Mouse (Mus musculus) brown adipose tissue, adult 24 weeks (tissue): ENCODE data around the gene Zfand2a. TPM values are rescaled to one million over a fixed set of nuclear protein-coding genes. Genes with fewer than 3 reads are reported as not detected.

ENCODE experiments used
- H3K27ac ChIP-seq: fragments of 200-500 bp; replicated peaks from 2 replicates; pipeline ENCODE4 v1.5.1; 2012; ENCODE audit warnings: low read depth, mild to moderate bottlenecking, low read length
- H3K4me1 ChIP-seq: fragments of 200-500 bp; 2 replicates; pipeline ENCODE4 v1.6.1; 2012; ENCODE audit warnings: low read length, mixed read lengths; ENCODE audit not compliant: control insufficient read depth, insufficient read depth, insufficient read length
- H3K4me3 ChIP-seq: fragments of 200-500 bp; 2 replicates; pipeline ENCODE4 v1.5.1; 2012; ENCODE audit warnings: low read depth, mild to moderate bottlenecking, low read length, moderate library complexity; ENCODE audit not compliant: insufficient read depth
- polyA plus RNA-seq: library from polyadenylated mRNA; stranded (reverse); fragments of >200 nt; gene quantifications from 2 replicates; pipeline ENCODE4 v1.2.4, GENCODE M21; 2012; ENCODE audit not compliant: missing spikeins, insufficient read depth, insufficient read length

Gene Zfand2a
- polyA plus RNA-seq, 1 experiment = 13.1 TPM

DNA sequence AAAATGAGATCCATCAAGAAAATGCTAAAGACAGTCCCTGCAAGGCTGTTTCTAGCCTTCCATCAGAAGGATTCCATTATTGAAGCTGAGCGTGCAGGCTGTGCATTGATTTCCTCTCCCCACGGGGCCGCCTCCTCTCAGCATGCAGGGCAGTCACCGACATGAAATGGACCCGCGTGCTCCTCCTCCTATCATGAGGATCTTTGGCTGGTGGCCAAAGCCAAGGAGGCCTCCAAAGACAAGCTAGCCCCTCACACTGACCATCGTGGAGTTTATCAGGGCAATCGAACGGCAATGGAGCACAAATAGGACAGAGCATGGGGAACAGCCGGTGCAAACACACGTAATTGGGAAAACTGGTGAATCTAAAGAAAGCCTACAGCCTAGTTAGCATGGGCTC is 5.8 kb upstream of the Zfand2a start:
- Histone ChIP-seq H3K4me3 (no peak overlapping the region), H3K27ac (no peak overlapping the region), H3K4me1 (no peaks in the 10 kb centered on the region)

DNA sequence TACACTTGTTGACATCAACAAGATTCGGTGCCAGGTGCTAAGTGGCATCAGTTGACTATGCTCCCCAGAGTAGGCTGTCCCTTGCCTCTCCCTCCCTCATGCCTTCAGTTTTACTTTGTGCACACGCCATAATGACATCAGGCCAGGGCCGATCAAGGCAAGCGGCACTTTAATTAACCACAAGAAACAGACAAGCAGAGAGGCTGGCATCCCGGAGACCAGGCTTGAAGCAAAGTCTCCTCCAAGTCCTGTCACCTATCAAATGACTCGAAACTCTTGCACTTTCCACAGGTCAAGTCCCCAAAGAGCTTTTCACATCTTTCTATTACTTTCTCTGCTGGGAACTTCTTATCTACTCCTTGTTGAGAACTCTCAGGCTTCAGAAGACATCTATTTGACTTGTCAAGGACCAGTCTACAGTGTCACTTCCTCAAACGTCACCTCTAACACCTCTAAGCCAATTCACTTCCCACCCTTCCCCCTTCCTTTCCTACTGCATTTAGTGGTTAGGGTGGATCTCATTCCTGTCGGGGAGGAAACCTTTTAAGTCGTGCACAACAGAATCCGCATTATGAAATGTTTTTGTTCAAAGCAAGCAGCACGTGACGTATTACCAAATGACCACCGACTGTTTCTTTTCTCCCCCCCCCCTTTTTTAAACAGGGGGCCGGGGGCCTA is 1.0 kb downstream of the Zfand2a start:
- Histone ChIP-seq H3K4me3 (peak overlapping the region; percentile 75), H3K4me1 (peaks cover 3% of the 10 kb centered on the region; the same call in 1 of the 2 replicates), H3K27ac (no peak overlapping the region)

DNA sequence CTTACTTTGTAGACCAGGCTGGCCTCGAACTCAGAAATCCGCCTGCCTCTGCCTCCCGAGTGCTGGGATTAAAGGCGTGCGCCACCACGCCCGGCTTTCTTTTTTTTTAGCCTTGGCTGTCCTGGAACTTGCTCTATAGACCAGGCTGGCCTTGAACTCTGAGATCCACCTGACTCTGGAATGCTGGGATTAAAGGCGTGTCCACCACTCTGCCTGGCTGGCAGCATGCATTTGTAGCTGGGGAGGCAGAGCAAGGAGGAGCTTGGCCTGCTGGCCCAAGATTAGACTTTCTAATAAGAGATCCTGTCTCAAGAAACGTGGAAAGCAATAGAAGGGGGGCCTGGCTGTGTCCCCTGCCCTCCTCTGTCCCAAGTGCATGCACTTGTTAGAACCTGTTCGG is 3.9 kb downstream of the Zfand2a start:
- H3K4me1 ChIP-seq = peaks cover 3% of the 10 kb centered on the region; the same call in 1 of the 2 replicates
- no peak overlapping the region for H3K4me3 ChIP-seq
- H3K27ac ChIP-seq = no peak overlapping the region

DNA sequence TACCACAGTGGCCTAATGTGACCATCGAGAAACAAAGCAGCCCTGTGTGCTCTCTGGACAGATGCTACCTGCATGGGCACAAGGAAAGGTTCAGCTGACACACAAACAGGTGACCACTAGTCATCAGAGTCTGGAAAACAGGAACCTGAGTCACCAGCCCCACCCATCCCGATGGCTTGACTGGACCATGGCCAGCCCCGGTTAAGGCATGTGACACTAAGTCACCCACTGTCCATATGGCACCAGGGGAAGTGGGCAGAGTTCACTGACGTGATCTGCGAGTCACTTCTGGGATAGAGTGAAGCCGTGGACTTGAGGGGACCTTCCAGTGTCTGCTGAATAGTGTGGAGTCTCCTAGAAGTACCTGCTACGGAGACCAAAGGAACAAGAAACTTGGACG is 5.3 kb downstream of the Zfand2a start:
- H3K4me3 ChIP-seq = no peak overlapping the region
- peaks cover 3% of the 10 kb centered on the region; the same call in 1 of the 2 replicates for H3K4me1 ChIP-seq

DNA sequence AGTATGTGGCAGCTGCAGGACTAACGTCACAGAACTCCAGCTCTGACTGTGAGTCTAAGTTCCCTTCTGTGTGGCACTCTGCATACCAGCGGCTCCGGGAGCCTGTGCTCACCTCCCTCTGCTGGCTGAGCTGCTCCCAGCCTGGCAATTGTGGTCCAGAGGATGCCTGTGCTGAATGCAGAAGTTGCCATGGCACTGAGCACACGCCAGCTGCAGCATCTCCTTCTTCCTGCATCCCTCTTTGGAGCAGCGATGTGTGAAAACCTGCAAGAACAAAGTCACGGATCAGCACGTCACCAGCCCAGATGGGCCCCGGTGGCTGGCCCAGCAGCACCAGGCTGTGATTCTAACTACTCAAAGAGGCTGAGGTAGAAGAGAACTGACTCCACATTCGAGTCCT is 9.6 kb downstream of the Zfand2a start:
- Histone ChIP-seq H3K4me3 (no peak overlapping the region), H3K4me1 (no peaks in the 10 kb centered on the region), H3K27ac (no peak overlapping the region)

More for the DNA sequence above, 5.3 kb downstream of the Zfand2a start:
- no peak overlapping the region for H3K27ac ChIP-seq

DNA sequence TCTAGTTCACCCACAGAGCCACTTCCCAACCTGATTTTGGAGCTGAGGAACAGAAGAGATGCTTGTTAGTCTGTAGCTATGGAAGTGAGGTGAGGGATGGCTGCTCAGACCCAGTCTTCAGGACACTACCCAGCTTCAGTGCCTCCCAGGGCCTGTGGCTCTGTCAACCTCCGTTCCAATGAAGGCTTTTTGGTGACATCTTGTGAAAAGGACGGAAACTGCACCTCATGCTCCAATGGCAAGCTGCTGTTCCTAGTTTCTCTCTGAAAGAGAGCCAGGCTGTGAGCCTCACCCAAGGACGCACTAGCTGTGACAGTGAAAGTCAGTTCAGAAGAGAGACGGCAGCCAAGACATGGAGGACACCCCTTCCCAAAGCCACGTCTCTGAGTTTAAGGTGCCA is 16.4 kb downstream of the Zfand2a start:
- no peak overlapping the region for H3K4me3 ChIP-seq
- H3K27ac ChIP-seq = no peak overlapping the region
- H3K4me1 ChIP-seq = no peaks in the 10 kb centered on the region

DNA sequence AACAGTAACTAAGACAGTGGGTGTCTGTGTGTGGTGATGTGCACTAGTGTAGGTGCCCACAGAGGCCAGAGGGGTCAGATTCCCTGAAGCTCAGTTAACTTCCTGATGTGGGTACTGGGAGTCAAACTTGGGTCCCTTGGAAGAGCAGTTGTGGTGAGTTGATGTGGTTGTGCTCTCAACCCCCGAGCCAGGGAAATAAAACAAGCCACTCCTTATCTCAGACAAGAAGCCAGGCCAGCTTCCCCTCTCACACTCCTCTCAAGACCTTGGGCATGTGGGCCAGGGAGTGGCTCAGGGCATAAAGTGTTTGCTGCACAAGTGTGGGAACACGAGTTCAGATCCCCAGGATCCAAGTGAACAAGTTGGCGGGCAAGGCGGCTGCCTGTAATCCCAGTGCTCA is 17.5 kb downstream of the Zfand2a start:
- no peak overlapping the region for H3K4me3 ChIP-seq
- no peaks in the 10 kb centered on the region for H3K4me1 ChIP-seq
- no peak overlapping the region for H3K27ac ChIP-seq

DNA sequence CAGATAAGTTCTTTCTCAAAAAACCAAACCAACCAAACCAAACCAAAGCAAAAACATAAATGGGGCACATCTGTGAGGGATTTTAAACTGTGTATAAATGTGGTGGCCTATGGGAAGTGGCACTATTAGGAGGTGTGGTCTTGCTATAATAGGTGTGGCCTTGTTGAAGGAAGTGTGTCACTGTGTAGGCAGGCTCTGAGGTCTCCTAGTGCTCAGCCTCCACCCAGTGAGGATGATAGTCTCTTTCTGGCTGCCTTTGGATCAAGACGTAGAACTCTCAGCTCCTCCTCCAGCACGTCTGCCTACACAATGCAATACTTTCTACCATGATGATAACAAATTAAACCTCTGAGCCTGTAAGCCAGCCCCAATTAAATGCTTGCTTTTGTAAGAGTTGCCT is 18.0 kb downstream of the Zfand2a start:
- no peaks in the 10 kb centered on the region for H3K4me1 ChIP-seq
- H3K27ac ChIP-seq = no peak overlapping the region
- H3K4me3 ChIP-seq = no peak overlapping the region

DNA sequence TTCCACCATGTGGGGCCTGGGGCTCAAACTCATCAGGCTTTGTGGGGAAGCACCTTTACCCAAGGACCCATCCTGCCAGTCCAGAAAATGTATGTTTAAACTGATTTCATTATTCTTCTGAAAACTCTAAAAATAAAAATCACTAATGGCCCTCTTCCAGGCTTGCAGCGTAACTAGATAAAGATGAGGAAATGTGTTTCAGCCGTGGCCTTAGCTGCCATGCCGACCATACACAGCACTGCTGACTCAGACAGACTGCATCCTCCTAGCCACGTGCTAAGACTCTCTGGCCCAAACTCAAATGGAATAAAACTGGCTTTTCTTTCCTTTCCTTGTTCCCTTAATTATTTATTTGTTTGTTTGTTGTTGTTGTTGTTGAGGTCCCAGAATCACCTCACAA is 19.5 kb downstream of the Zfand2a start:
- H3K4me1 ChIP-seq = no peaks in the 10 kb centered on the region
- no peak overlapping the region for H3K4me3 ChIP-seq
- no peak overlapping the region for H3K27ac ChIP-seq

DNA sequence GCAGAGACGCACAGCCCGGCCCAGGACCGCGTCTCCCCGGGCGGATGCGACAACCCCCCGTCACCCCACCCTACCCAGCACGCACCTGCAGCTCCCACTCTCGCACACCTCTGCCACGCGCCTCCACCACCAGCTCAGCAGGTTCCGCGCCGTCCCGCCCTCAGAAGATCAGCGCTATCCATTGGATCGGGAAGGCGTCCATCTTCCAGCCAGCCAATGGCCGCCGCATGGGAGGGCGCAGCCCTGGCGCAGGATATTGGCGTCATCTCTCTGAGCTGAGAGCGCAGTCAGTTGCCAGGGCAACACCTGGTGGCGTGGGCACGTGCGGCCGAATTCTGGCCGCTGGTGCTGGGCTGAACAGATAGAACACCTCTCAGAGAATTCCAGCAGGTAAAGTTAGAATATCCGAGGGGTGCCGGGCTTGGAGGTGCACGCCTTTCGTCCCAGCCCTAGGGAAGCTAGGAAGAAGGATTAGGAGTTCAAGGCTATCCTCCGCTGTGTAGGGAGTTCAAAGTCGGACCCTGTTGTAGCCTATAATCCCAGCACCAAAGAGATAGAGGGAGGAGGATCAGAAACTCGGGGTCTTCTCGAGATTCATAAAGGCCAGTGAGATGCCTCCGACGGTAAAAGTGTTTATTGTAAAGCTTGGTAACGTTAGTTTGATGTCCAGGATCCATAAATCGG is 23.8 kb downstream of the Zfand2a start, which contains the start of gene 3110082I17Rik:
Gene 3110082I17Rik, minus strand, starts transcription at position 144 of the 684 bp plus-strand sequence.
- Histone ChIP-seq H3K27ac (no peak within 1 kb of the TSS), H3K4me3 (peak within 1 kb of the TSS; percentile 68)

DNA sequence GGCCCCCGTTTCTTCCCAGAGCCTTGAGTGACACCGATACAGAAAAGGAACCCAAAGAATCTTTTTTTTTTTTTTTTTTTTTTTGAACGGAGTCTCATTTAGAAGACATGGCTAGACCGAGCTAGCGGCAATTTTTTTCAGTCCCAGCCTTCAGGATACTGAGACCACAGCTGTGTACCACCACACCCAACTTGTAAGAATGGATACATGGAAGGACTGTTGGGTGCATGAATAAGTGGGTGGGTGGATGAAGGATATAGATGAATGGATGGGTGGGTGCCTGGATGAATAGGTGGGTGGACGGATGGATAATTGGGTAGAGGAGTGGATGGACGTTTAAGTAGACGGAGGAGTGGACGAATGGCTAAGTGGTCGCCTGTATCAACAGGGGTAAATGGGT is 24.4 kb downstream of the Zfand2a start:
- Histone ChIP-seq H3K4me3 (peak overlapping the region; percentile 63), H3K4me1 (no peaks in the 10 kb centered on the region), H3K27ac (no peak overlapping the region)

More for the DNA sequence above, 23.8 kb downstream of the Zfand2a start, which contains the start of gene 3110082I17Rik:
- H3K4me1 ChIP-seq = no peaks in the 10 kb centered on the region

DNA sequence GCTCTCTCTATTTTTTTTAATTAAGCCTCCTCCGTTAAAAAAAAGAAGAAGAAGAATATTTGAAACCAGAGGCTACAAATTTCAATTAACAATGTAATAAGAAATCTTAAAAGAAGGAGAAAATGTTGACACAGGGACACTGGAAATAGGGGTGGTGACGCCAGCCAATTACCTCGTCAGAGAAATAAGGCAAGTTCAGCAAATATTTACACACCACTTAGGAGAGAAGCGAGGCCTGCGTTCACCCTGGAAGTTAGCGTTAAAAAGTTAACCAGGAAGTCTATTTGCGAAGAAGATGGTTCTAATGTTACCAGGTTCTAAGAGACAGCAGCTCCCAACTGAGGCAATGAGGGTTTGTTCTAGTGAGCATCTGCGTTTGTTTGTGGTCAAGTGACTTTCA is 27.1 kb downstream of the Zfand2a start:
- Histone ChIP-seq H3K4me3 (no peak overlapping the region), H3K27ac (no peak overlapping the region), H3K4me1 (peaks cover 2% of the 10 kb centered on the region; the same call in 1 of the 2 replicates)

DNA sequence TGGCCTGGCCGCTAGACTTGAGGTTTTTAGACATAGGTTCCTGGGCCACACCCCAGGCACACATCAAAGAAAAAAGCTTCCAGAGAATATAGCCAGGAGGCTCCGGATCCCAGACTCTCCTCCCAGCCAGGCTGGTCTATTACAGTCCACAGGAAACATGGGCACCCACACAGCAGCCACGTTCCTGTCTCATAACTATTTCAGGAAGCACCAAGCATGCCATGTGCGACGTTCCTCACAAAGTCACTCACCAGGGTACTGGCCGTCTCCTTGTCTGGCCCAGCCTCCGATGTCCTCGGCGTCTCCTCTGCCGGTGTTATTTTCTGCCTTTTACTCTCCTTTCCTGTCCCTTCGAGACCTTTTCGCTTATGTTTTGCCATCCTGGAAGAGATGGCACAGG is 29.2 kb downstream of the Zfand2a start:
- Histone ChIP-seq H3K4me3 (no peak overlapping the region), H3K27ac (no peak overlapping the region), H3K4me1 (peaks cover 2% of the 10 kb centered on the region; the same call in 1 of the 2 replicates)

DNA sequence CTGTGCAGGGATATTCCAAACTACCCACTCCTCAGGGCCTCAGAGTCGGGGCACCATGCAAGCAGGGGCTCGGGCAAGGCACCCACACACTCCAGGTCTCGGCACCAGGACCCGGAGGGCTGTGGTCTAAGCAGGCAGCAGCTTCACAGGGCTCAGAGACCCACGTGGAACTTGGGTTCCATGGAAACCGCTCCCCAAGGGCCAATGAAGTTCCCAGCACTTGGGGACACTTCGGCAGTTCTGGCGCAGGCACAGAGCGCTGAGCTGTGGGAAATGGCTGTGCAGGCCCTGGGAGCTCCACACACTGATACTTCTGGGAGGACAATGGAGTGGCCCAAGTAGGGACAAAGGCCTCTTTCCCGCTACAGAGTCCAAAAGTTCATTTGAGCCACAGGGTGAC is 31.3 kb downstream of the Zfand2a start:
- peaks cover 9% of the 10 kb centered on the region for H3K4me1 ChIP-seq
- H3K27ac ChIP-seq = peak overlapping the region; percentile 41; the same call in 1 of the 2 replicates
- no peak overlapping the region for H3K4me3 ChIP-seq

DNA sequence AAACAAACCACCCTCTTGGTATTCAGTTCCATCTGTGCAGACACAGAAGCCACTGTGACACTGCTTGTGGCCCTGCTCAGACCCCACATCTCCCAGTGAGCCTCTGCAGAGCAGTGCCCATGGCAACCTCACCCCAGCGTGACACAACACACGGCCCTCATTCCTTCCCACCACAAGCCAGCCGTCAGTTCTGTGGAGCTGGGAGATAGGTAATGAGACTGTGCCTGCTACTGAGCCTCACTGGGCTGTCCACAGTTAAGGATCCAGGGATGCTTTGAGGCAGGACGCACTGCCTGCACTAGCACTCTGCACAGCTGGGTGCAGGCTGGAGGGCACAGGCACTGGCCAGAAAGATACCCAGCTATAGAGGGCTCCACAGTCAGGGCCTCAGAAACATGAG is 34.4 kb downstream of the Zfand2a start:
- Histone ChIP-seq H3K27ac (no peak overlapping the region), H3K4me3 (no peak overlapping the region), H3K4me1 (peaks cover 9% of the 10 kb centered on the region)
